Mouse (Mus musculus) liver, embryonic 16.5 days (tissue): Measurements from ENCODE around the gene Gorab. TPM values are rescaled to one million over a fixed set of nuclear protein-coding genes. Genes with fewer than 3 reads are reported as not detected.
A peak's percentile ranks its signal among the peaks of the same experiment; 100 is the strongest.

ENCODE experiments used
- ATAC-seq: fragments of 200-750 bp; cut with Nextera tagmentation; 2 replicates; pipeline ENCODE4 v1.8.0; 2017; ENCODE audit warnings: low read depth, mild to moderate bottlenecking, moderate number of reproducible peaks, moderate library complexity
- H3K27ac ChIP-seq: fragments of 300-500 bp; sonication (generic); 2 replicates; pipeline ENCODE4 v1.5.1; 2014; ENCODE audit warnings: mild to moderate bottlenecking, low read length
- H3K27me3 ChIP-seq: fragments of 300-500 bp; sonication (generic); 2 replicates; pipeline ENCODE4 v1.6.1; 2014; ENCODE audit warnings: low read depth, low read length, mixed read lengths; ENCODE audit not compliant: control insufficient read depth, insufficient read depth
- H3K36me3 ChIP-seq: fragments of 300-500 bp; sonication (generic); 2 replicates; pipeline ENCODE4 v1.6.1; 2014; ENCODE audit warnings: mild to moderate bottlenecking; ENCODE audit not compliant: control insufficient read depth, insufficient read depth
- H3K4me1 ChIP-seq: fragments of 300-500 bp; sonication (generic); 2 replicates; pipeline ENCODE4 v1.6.1; 2014; ENCODE audit warnings: low read depth, low read length, mixed read lengths; ENCODE audit not compliant: control insufficient read depth
- H3K4me2 ChIP-seq: fragments of 300-500 bp; sonication (generic); 2 replicates; pipeline ENCODE4 v1.6.1; 2014; ENCODE audit warnings: low read depth, low read length, mixed read lengths
- H3K4me3 ChIP-seq: fragments of 300-500 bp; sonication (generic); 2 replicates; pipeline ENCODE4 v1.5.1; 2014; ENCODE audit warnings: low read depth, mild to moderate bottlenecking, low read length
- H3K9ac ChIP-seq: fragments of 300-500 bp; sonication (generic); 2 replicates; pipeline ENCODE4 v1.6.1; 2014; ENCODE audit warnings: low read depth, low read length
- H3K9me3 ChIP-seq: fragments of 300-500 bp; sonication (generic); replicated peaks from 2 replicates; pipeline ENCODE4 v1.6.1; 2016; ENCODE audit warnings: low read length; ENCODE audit not compliant: control insufficient read depth
- WGBS: fragments of 180-500 bp; shearing (Covaris S2); extraction: QIAGEN DNeasy Blood & Tissue Kit; methylation state at CpG from one replicate; pipeline ENCODE4 v1.1.7; 2014; ENCODE audit not compliant: insufficient replicate concordance; 5-methylcytosine and 5-hydroxymethylcytosine counted together
- polyA plus RNA-seq: library from polyadenylated mRNA; unstranded; fragments of >200 nt; fragmentation: Nextera tagmentation; extraction: Ambion mirVana; gene quantifications from 2 replicates; pipeline ENCODE4 v1.2.1, GENCODE M21; 2015

Gorab gene
- polyA plus RNA-seq, 1 experiment from 2014 or later: 4.0 TPM

- peaks cover 10% of the 10 kb centered on the region for H3K36me3 ChIP-seq
- no peak for ATAC-seq
- no peaks in the 10 kb centered on the region for H3K4me1 ChIP-seq
- H3K27me3 ChIP-seq: no peaks in the 10 kb centered on the region
- H3K4me2 ChIP-seq: no peak overlapping the region
- 71% methylated on average over 9 of the region's 9 CpGs for WGBS
- no peak overlapping the region for H3K9ac ChIP-seq
- no peaks in the 10 kb centered on the region for H3K9me3 ChIP-seq
- H3K27ac ChIP-seq: no peak overlapping the region
- H3K4me3 ChIP-seq: no peak overlapping the region
Measured at GRCm38 (mm10) chr1:163386196-163386595, 17.3 kb downstream of the Gorab start.

- Histone ChIP-seq H3K9ac (no peak overlapping the region), H3K9me3 (no peaks in the 10 kb centered on the region), H3K27me3 (no peaks in the 10 kb centered on the region), H3K4me1 (no peaks in the 10 kb centered on the region), H3K27ac (no peak overlapping the region), H3K4me2 (no peak overlapping the region), H3K36me3 (peaks cover 10% of the 10 kb centered on the region), H3K4me3 (no peak overlapping the region)
- WGBS: 17% methylated on average over 5 of the region's 5 CpGs
- ATAC-seq: peak; percentile 68
Measured at GRCm38 (mm10) chr1:163383442-163384027, 19.9 kb downstream of the Gorab start.

- 68% methylated on average over 10 of the region's 10 CpGs for WGBS
- Histone ChIP-seq H3K27me3 (no peaks in the 10 kb centered on the region), H3K36me3 (peaks cover 7% of the 10 kb centered on the region), H3K9me3 (no peaks in the 10 kb centered on the region), H3K4me1 (no peaks in the 10 kb centered on the region), H3K4me3 (no peak overlapping the region), H3K4me2 (no peak overlapping the region), H3K27ac (no peak overlapping the region), H3K9ac (no peak overlapping the region)
- no peak for ATAC-seq
Measured at GRCm38 (mm10) chr1:163382048-163382719, 21.3 kb downstream of the Gorab start.

- no peak overlapping the region for H3K4me2 ChIP-seq
- WGBS: 15% methylated on average over 1 of the region's 1 CpGs
- no peaks in the 10 kb centered on the region for H3K27me3 ChIP-seq
- H3K36me3 ChIP-seq: no peaks in the 10 kb centered on the region
- no peak overlapping the region for H3K9ac ChIP-seq
- no peak overlapping the region for H3K27ac ChIP-seq
- no peak for ATAC-seq
- H3K4me3 ChIP-seq: no peak overlapping the region
- H3K4me1 ChIP-seq: no peaks in the 10 kb centered on the region
- H3K9me3 ChIP-seq: no peaks in the 10 kb centered on the region
Measured at GRCm38 (mm10) chr1:163380591-163380990, 22.9 kb downstream of the Gorab start.

GRCm38 (mm10) chr1:163380072-163380471 lies 23.4 kb downstream of the Gorab start:
- Histone ChIP-seq H3K9me3 (no peaks in the 10 kb centered on the region), H3K4me2 (no peak overlapping the region), H3K9ac (no peak overlapping the region), H3K27me3 (no peaks in the 10 kb centered on the region), H3K4me1 (no peaks in the 10 kb centered on the region), H3K4me3 (no peak overlapping the region), H3K36me3 (no peaks in the 10 kb centered on the region), H3K27ac (no peak overlapping the region)
- WGBS: 50% methylated on average over 4 of the region's 4 CpGs
- ATAC-seq: no peak

- no peaks in the 10 kb centered on the region for H3K9me3 ChIP-seq
- H3K27ac ChIP-seq: no peak overlapping the region
- H3K4me3 ChIP-seq: no peak overlapping the region
- no peak overlapping the region for H3K4me2 ChIP-seq
- H3K36me3 ChIP-seq: no peaks in the 10 kb centered on the region
- 58% methylated on average over 6 of the region's 6 CpGs for WGBS
- ATAC-seq: no peak
- H3K9ac ChIP-seq: no peak overlapping the region
- no peaks in the 10 kb centered on the region for H3K4me1 ChIP-seq
- H3K27me3 ChIP-seq: no peaks in the 10 kb centered on the region
Measured at GRCm38 (mm10) chr1:163377924-163378323, 25.5 kb downstream of the Gorab start.

- Histone ChIP-seq H3K27me3 (no peaks in the 10 kb centered on the region), H3K4me1 (no peaks in the 10 kb centered on the region), H3K9me3 (no peaks in the 10 kb centered on the region), H3K4me3 (no peak overlapping the region), H3K9ac (no peak overlapping the region), H3K4me2 (no peak overlapping the region), H3K27ac (no peak overlapping the region), H3K36me3 (no peaks in the 10 kb centered on the region)
- no peak for ATAC-seq
- WGBS: 52% methylated on average over 6 of the region's 6 CpGs
Measured at GRCm38 (mm10) chr1:163376818-163377581, 26.5 kb downstream of the Gorab start.

GRCm38 (mm10) chr1:163374455-163374854 lies 29.0 kb downstream of the Gorab start:
- Histone ChIP-seq H3K4me3 (no peak overlapping the region), H3K27ac (no peak overlapping the region), H3K36me3 (no peaks in the 10 kb centered on the region), H3K4me1 (no peaks in the 10 kb centered on the region), H3K4me2 (no peak overlapping the region), H3K9me3 (no peaks in the 10 kb centered on the region), H3K27me3 (no peaks in the 10 kb centered on the region), H3K9ac (no peak overlapping the region)
- WGBS: 49% methylated on average over 5 of the region's 5 CpGs
- no peak for ATAC-seq

GRCm38 (mm10) chr1:163362202-163362601 lies 41.3 kb downstream of the Gorab start:
- Histone ChIP-seq H3K27ac (no peak overlapping the region), H3K9ac (no peak overlapping the region)
- 59% methylated on average over 8 of the region's 8 CpGs for WGBS

More at GRCm38 (mm10) chr1:163362202-163362601, 41.3 kb downstream of the Gorab start:
- no peak overlapping the region for H3K4me2 ChIP-seq
- no peak for ATAC-seq
- no peaks in the 10 kb centered on the region for H3K27me3 ChIP-seq
- no peaks in the 10 kb centered on the region for H3K9me3 ChIP-seq
- no peak overlapping the region for H3K4me3 ChIP-seq
- no peaks in the 10 kb centered on the region for H3K36me3 ChIP-seq
- no peaks in the 10 kb centered on the region for H3K4me1 ChIP-seq
